Mouse (Mus musculus): ENCODE results near the gene Pnkd. TPM values are rescaled to one million over a fixed set of nuclear protein-coding genes. Genes with fewer than 3 reads are reported as not detected.

Gene Pnkd
- polyA plus RNA-seq, 1 experiment from 2014 or later, result 85.3 TPM

DNA sequence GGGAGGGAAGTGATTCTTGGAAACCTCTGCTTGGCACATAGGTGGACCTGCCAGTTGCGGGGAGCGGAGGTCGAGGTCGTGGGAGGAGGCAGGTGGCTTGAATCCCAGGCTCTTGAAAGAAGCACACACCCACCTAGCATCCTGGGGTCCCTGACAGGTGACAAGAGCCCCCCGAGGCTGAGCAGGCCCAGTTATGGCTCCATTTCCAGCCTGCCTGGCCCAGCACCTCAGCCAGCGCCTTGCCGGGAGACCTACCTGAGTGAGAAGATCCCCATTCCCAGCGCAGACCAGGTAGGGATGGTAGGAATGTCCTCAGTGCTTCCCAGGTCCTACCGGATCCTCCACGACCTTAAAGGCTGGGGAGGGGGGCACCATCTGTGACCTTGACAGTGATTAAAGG, 90.8 kb downstream of the Pnkd start:
- Histone ChIP-seq H3K27ac (replicated peaks) (no peak overlapping the region), H3K4me2 (replicated peaks) (no peak overlapping the region), H3K4me3 (no peak overlapping the region), H3K36me3 (no peaks in the 10 kb centered on the region), H3K9me3 (no peaks in the 10 kb centered on the region), H3K9ac (replicated peaks) (no peak overlapping the region), H3K27me3 (no peaks in the 10 kb centered on the region), H3K4me1 (no peaks in the 10 kb centered on the region)
- 74% methylated on average over 10 of the region's 10 CpGs for WGBS
- ATAC-seq (ENCODE audit: low FRiP score, low read depth), result no peak

DNA sequence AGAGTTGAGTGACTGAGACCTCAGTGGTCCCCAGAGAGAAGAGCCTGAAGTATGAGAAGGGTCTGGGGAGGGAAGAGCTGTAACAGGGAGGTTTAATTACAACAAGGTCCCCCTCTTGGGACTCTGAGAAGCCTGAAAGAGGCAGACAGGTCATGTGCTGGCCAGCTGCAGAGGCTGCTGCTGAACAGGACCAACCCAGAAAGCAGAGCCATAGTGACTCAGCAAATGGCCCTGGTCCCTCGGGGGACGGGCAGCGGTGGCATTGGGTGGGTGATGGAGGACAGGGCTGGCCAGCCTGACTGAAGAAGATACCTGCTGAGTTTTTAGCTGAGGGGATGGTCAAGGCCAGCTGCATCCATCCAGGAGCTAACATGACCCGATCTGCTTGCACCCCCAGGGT, 91.7 kb downstream of the Pnkd start:
- H3K27ac ChIP-seq (replicated peaks), result no peak overlapping the region
- no peaks in the 10 kb centered on the region for H3K27me3 ChIP-seq
- no peak overlapping the region for H3K4me3 ChIP-seq
- H3K4me2 ChIP-seq (replicated peaks), result no peak overlapping the region
- ATAC-seq (ENCODE audit: low FRiP score, low read depth), result no peak
- WGBS, result 84% methylated on average over 4 of the region's 4 CpGs
- no peak overlapping the region for H3K9ac ChIP-seq (replicated peaks)
- H3K4me1 ChIP-seq, result no peaks in the 10 kb centered on the region
- no peaks in the 10 kb centered on the region for H3K9me3 ChIP-seq
- H3K36me3 ChIP-seq, result no peaks in the 10 kb centered on the region

DNA sequence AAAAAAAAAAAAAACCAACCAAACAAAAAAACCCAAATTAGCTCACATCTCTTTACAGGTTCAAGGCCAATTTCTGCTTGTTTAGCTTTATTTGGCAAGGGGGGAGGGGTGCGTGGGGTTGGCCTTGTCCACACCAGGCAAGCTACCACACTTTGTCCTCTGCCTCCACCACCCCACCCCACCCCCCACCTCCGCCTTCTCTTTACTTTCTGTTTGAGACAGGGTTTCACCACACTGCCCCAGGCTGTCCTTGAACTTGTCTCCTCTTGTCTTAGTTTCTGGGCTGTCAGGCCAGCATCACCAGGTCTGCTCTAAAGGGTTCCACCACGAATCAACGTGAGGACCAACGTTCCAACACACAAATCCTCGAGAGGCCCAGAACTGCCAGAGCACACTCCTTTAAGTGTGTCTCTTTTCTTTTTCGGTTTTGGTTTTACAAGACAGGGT, 94.4 kb downstream of the Pnkd start:
- 91% methylated on average over 7 of the region's 7 CpGs for WGBS
- Histone ChIP-seq H3K4me2 (replicated peaks) (no peak overlapping the region), H3K27ac (replicated peaks) (no peak overlapping the region), H3K9me3 (no peaks in the 10 kb centered on the region), H3K36me3 (no peaks in the 10 kb centered on the region), H3K4me1 (no peaks in the 10 kb centered on the region), H3K27me3 (no peaks in the 10 kb centered on the region), H3K9ac (replicated peaks) (no peak overlapping the region), H3K4me3 (no peak overlapping the region)
- no peak for ATAC-seq (ENCODE audit: low FRiP score, low read depth)

DNA sequence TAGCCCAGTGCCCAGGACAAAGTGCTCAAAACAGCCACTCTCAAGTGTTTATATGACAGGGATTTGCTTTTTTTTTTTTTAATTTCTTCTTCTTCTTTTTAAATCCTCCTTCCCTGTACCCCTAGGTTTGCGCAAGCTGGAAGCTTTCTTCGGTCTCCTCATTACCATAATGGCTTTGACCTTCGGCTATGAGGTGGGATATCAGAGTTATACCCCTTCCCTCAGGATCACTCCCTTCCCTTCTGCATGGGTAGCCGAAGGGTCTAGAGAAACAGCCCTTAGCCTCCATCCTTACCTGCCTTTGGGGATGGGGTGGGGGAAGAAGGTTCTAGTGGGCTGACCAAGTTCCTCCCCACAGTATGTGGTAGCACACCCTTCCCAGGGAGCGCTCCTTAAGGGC, 95.8 kb downstream of the Pnkd start:
- Histone ChIP-seq H3K4me1 (no peaks in the 10 kb centered on the region), H3K36me3 (no peaks in the 10 kb centered on the region), H3K4me2 (replicated peaks) (no peak overlapping the region), H3K9me3 (no peaks in the 10 kb centered on the region), H3K27ac (replicated peaks) (no peak overlapping the region), H3K9ac (replicated peaks) (no peak overlapping the region), H3K4me3 (no peak overlapping the region), H3K27me3 (no peaks in the 10 kb centered on the region)
- WGBS, result 94% methylated on average over 5 of the region's 5 CpGs
- no peak for ATAC-seq (ENCODE audit: low FRiP score, low read depth)

DNA sequence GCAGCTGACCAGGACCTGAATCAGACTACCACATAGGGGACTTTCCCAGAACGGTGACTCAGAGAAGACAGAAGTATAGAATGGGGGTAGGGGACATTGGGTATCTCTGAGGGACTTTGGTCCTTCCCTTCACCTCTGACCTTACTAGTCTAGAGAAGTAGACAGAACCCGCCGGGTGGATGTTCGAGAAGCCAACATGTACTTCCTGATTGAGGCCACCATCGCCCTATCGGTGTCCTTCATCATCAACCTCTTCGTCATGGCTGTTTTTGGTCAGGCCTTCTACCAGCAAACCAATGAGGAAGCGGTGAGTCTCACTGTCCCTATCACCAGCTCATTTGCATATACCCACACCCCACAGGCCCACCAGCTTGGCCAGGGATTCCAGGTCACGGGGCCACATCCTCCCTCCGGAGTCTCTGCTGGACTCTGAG, 96.9 kb downstream of the Pnkd start:
- Histone ChIP-seq H3K27me3 (no peaks in the 10 kb centered on the region), H3K4me2 (replicated peaks) (no peak overlapping the region), H3K4me3 (no peak overlapping the region), H3K9me3 (no peaks in the 10 kb centered on the region), H3K9ac (replicated peaks) (no peak overlapping the region), H3K36me3 (no peaks in the 10 kb centered on the region), H3K4me1 (peaks cover 2% of the 10 kb centered on the region; the same call in 1 of the 2 replicates), H3K27ac (replicated peaks) (no peak overlapping the region)
- 88% methylated on average over 10 of the region's 10 CpGs for WGBS
- no peak for ATAC-seq (ENCODE audit: low FRiP score, low read depth)

DNA sequence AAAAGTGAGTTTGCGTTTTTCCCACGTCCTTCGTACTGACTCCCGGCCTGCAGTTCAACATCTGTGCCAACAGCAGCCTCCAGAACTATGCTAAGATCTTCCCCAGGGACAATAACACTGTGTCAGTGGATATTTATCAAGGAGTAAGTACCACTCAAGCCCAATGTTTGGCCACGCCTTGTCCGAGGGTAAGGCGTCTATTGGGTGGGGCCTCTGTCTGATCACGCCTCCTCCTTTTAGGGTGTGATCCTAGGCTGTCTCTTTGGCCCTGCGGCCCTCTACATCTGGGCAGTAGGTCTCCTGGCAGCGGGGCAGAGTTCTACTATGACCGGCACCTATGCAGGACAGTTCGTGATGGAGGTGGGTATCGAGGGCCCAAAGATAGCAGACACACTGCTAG, 98.7 kb downstream of the Pnkd start:
- no peaks in the 10 kb centered on the region for H3K9me3 ChIP-seq
- ATAC-seq (ENCODE audit: low FRiP score, low read depth), result no peak
- H3K9ac ChIP-seq (replicated peaks), result no peak overlapping the region
- H3K36me3 ChIP-seq, result no peaks in the 10 kb centered on the region
- H3K27ac ChIP-seq (replicated peaks), result no peak overlapping the region
- peaks cover 9% of the 10 kb centered on the region for H3K4me1 ChIP-seq
- H3K4me3 ChIP-seq, result no peak overlapping the region
- H3K4me2 ChIP-seq (replicated peaks), result no peak overlapping the region
- WGBS, result 89% methylated on average over 13 of the region's 13 CpGs
- peaks cover 4% of the 10 kb centered on the region for H3K27me3 ChIP-seq

DNA sequence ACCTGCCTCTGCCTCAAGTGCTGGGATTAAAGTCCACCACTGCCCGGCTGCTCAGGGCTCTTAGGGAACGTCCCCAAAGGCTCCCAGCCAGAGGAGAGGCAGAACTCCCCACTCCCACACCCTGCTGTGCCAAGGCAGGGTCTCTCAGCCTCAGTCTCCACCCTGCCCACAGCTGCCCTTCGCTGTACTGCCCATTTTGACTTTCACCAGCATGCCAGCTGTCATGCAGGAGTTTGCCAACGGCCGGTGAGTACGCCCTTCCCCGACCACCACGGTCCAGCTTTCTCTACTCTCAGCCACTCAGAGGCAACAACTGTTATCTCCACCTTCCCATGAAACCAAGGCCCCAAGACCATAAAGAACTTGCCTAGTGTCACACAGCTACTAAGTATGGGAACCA, 99.8 kb downstream of the Pnkd start:
- H3K4me2 ChIP-seq (replicated peaks), result no peak overlapping the region
- 83% methylated on average over 8 of the region's 8 CpGs for WGBS
- peaks cover 15% of the 10 kb centered on the region for H3K27me3 ChIP-seq
- peaks cover 9% of the 10 kb centered on the region for H3K4me1 ChIP-seq
- no peak overlapping the region for H3K9ac ChIP-seq (replicated peaks)
- H3K9me3 ChIP-seq, result no peaks in the 10 kb centered on the region
- no peak overlapping the region for H3K27ac ChIP-seq (replicated peaks)
- no peak for ATAC-seq (ENCODE audit: low FRiP score, low read depth)
- no peaks in the 10 kb centered on the region for H3K36me3 ChIP-seq
- no peak overlapping the region for H3K4me3 ChIP-seq

DNA sequence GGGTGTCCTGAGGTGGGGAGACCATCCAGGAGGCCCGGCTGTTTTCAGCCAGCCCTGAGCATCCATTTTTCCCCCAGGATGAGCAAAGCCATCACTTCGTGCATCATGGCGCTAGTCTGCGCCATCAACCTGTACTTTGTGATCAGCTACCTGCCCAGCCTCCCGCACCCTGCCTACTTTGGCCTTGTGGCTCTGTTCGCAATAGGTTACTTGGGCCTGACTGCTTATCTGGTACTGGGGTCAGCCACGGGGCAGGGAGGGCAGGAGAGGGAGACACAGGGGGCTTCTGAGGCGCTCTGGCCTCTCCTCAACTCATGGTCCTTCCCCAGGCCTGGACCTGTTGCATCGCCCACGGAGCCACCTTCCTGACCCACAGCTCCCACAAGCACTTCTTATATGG, 100.3 kb downstream of the Pnkd start:
- H3K9ac ChIP-seq (replicated peaks), result no peak overlapping the region
- no peak overlapping the region for H3K4me2 ChIP-seq (replicated peaks)
- no peaks in the 10 kb centered on the region for H3K9me3 ChIP-seq
- no peaks in the 10 kb centered on the region for H3K36me3 ChIP-seq
- peaks cover 21% of the 10 kb centered on the region for H3K27me3 ChIP-seq
- 92% methylated on average over 10 of the region's 10 CpGs for WGBS
- H3K27ac ChIP-seq (replicated peaks), result no peak overlapping the region
- no peak for ATAC-seq (ENCODE audit: low FRiP score, low read depth)
- H3K4me3 ChIP-seq, result no peak overlapping the region
- peaks cover 13% of the 10 kb centered on the region for H3K4me1 ChIP-seq

DNA sequence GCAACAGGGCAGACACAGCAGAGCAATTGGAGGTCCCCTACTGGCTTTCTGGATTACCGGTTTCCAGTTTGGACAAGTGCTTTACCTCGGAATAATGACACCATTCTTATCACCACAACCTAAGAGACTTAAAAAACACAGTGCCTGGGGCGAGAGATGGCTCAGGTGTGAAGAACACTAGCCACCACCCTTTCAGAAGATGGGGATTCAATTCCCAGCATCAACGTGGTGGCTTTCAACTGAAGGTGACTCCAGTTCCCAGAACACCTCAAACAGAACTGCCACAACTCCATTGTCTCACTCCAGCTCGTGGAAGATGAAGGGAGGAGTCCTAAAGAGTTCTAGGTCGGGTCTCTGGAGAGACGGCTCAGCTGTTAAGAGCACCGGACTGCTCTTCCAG, 100.8 kb downstream of the Pnkd start:
- Histone ChIP-seq H3K27me3 (peaks cover 25% of the 10 kb centered on the region), H3K27ac (replicated peaks) (no peak overlapping the region), H3K4me3 (no peak overlapping the region), H3K9me3 (no peaks in the 10 kb centered on the region), H3K4me2 (replicated peaks) (no peak overlapping the region), H3K4me1 (peaks cover 18% of the 10 kb centered on the region), H3K36me3 (no peaks in the 10 kb centered on the region), H3K9ac (replicated peaks) (no peak overlapping the region)
- WGBS, result 88% methylated on average over 8 of the region's 8 CpGs
- no peak for ATAC-seq (ENCODE audit: low FRiP score, low read depth)

DNA sequence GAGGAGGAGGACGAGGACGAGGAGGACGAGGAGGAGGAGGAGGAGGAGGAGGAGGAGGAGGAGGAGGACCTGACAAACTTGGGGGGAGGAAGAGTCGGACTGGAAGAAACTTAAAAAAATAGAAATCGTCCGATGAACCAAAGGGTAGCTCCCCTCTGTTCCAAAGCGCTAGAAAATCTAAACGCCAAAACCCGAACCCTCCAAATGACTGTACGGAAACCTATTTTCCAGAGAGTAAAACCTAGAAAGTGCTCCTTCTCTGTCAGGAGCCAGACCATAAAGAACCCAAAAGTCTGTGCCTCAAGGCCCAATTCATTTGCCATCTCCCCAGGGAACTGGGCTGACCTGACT, 101.6 kb downstream of the Pnkd start:
- Histone ChIP-seq H3K27me3 (peaks cover 29% of the 10 kb centered on the region), H3K4me2 (replicated peaks) (peak overlapping the region; percentile 70), H3K4me3 (peak overlapping the region; percentile 75), H3K9ac (replicated peaks) (peak overlapping the region; percentile 63), H3K9me3 (no peaks in the 10 kb centered on the region), H3K27ac (replicated peaks) (peak overlapping the region; percentile 93), H3K4me1 (peaks cover 20% of the 10 kb centered on the region), H3K36me3 (no peaks in the 10 kb centered on the region)
- 59% methylated on average over 7 of the region's 10 CpGs for WGBS
- ATAC-seq (ENCODE audit: low FRiP score, low read depth), result no peak; the same call in 1 of the 2 replicates

DNA sequence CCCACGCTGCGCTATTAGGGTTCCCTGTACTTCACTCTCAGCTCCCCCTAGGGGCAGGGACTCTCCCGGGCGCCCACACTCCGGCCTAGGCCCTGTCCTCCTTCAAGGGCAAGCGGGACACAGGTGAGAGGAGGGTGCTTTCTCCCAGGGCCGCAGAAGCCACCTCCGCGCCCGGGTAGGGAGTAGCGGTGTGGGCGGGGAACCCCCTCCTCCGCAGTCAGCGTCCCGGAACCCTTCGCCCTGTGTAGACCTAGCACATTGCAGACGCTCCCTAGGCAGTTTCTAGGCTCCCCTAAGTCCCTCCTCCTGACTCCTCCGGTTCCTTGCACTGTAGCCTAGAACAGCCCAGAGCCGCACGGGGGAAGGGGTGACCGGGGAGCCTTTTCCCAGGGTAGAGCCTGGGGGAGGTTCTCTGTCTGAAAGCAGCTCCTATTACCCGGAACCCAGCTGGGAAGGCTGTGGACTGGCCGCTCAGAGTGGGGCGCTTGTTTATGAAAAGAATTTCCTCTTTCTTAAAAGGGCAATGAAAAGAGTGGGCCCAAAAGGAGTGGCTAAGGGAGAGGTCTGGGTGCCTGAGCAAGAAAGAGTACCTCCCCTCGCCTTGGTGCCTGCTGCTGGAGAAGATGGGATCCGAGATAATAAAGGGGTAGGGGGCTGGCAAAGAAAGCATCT, 102.1 kb downstream of the Pnkd start:
- peak overlapping the region; percentile 93 for H3K27ac ChIP-seq (replicated peaks)
- H3K9ac ChIP-seq (replicated peaks), result peak overlapping the region; percentile 63
- H3K36me3 ChIP-seq, result no peaks in the 10 kb centered on the region
- peak overlapping the region; percentile 75 for H3K4me3 ChIP-seq
- H3K4me1 ChIP-seq, result peaks cover 20% of the 10 kb centered on the region
- ATAC-seq (ENCODE audit: low FRiP score, low read depth), result peak; percentile 87
- peaks cover 29% of the 10 kb centered on the region for H3K27me3 ChIP-seq
- no peaks in the 10 kb centered on the region for H3K9me3 ChIP-seq
- H3K4me2 ChIP-seq (replicated peaks), result peak overlapping the region; percentile 70
- under 1% methylated on average over 26 of the region's 26 CpGs for whole genome bisulfite sequencing

DNA sequence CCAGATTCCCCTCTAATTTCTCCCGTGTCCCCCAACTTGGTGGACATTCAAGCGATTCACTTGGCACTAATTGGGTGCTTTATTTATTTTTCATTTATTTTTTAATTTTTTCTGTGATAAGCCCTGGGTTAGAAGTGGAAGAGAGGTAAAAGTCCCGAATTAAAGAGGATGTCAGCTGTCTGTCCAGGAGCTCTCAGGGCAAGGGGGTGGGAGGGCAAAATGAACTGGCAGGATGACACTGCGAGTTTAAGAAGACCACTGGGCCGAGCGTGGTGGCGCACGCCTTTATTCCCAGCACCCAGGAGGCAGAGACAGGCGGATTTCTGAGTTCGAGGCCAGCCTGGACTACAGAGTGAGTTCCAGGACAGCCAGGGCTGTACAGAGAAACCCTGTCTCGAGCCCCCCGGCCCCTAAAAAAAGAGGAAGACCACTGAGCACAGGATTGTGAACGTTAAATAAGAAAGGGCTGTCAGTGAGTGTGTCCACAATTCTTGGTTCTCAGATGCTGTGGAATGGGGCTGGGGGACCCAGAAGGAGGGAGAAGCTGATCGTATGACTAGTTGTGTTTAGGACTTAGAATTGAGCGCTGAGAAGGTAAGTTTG, 102.8 kb downstream of the Pnkd start:
- ATAC-seq (ENCODE audit: low FRiP score, low read depth), result no peak
- Histone ChIP-seq H3K36me3 (no peaks in the 10 kb centered on the region), H3K27me3 (peaks cover 29% of the 10 kb centered on the region), H3K4me3 (peak overlapping the region; percentile 75), H3K4me2 (replicated peaks) (peak overlapping the region; percentile 70), H3K9me3 (no peaks in the 10 kb centered on the region), H3K4me1 (peaks cover 25% of the 10 kb centered on the region), H3K27ac (replicated peaks) (peak overlapping the region; percentile 93), H3K9ac (replicated peaks) (0 out of 2 replicates have a peak overlapping the region, but pooled peaks have one; percentile 11)
- 56% methylated on average over 15 of the region's 15 CpGs for WGBS

All from midbrain, embryonic 12.5 days (tissue).